Mouse (Mus musculus) heart, adult 2 months (tissue): Measurements from ENCODE around the gene Atad5. TPM values are rescaled to one million over a fixed set of nuclear protein-coding genes. Genes with fewer than 3 reads are reported as not detected.

Source experiments
- DNase-seq, 2 experiments: peaks; one replicate each; pipeline ENCODE4 v3.0.0; 2021
- H3K27ac ChIP-seq: fragments of 200-600 bp; 2 replicates; pipeline ENCODE4 v1.8.1; 2022
- H3K27me3 ChIP-seq: fragments of 200-500 bp; 2 replicates; pipeline ENCODE4 v1.6.1; 2012; ENCODE audit warnings: mild to moderate bottlenecking, low read length, inconsistent platforms, mixed read lengths; ENCODE audit not compliant: control insufficient read depth, insufficient read depth
- H3K36me3 ChIP-seq: fragments of 200-500 bp; 2 replicates; pipeline ENCODE4 v1.6.1; 2012; ENCODE audit warnings: low read length, inconsistent platforms; ENCODE audit not compliant: control insufficient read depth, insufficient read depth
- H3K4me1 ChIP-seq: fragments of 200-500 bp; 2 replicates; pipeline ENCODE4 v1.6.1; 2011; ENCODE audit warnings: low read length; ENCODE audit not compliant: control insufficient read depth, insufficient read depth
- H3K4me3 ChIP-seq: fragments of 200-600 bp; 2 replicates; pipeline ENCODE4 v1.8.1; 2022
- H3K79me2 ChIP-seq: fragments of 200-500 bp; replicated peaks from 2 replicates; pipeline ENCODE4 v1.6.1; 2012; ENCODE audit warnings: mild to moderate bottlenecking, inconsistent platforms, low read length, moderate library complexity, mixed read lengths; ENCODE audit not compliant: control insufficient read depth, insufficient read depth
- H3K9ac ChIP-seq: fragments of 200-500 bp; 2 replicates; pipeline ENCODE4 v1.6.1; 2012; ENCODE audit warnings: low read depth, mild to moderate bottlenecking, control low read depth, inconsistent platforms, low read length, mixed read lengths
- CTCF ChIP-seq: fragments of 200-600 bp; IDR thresholded peaks from 2 replicates; pipeline ENCODE4 v1.8.1; 2022; ENCODE audit warnings: antibody characterized with exemption, mild to moderate bottlenecking, moderate library complexity
- EP300 ChIP-seq: fragments of 200-500 bp; IDR thresholded peaks from 2 replicates; pipeline ENCODE4 v1.6.1; 2011; ENCODE audit warnings: low read depth, low read length, control low read depth; ENCODE audit not compliant: insufficient read depth
- POLR2A ChIP-seq: fragments of 200-500 bp; IDR thresholded peaks from 2 replicates; pipeline ENCODE4 v1.6.1; 2011; ENCODE audit warnings: mild to moderate bottlenecking, low read depth, low read length, control low read depth; ENCODE audit not compliant: insufficient read depth
- WGBS: fragments of 180-500 bp; shearing (Covaris S2); methylation state at CpG from one replicate; pipeline ENCODE4 v1.1.7; 2018; 5-methylcytosine and 5-hydroxymethylcytosine counted together
- intact Hi-C: fragments of 180-260 bp; cut with DNase I; formaldehyde crosslinking; loops from one replicate; pipeline ENCODE4 v1.15.1; 2025
- polyA plus RNA-seq: library from polyadenylated mRNA; depleted of rRNA; stranded (reverse); fragments of >200 nt; gene quantifications from 2 replicates; pipeline ENCODE4 v1.2.3, GENCODE M21; 2012
- total RNA-seq, 2 experiments: library from RNA; stranded (reverse); gene quantifications; 2 replicates each; pipeline ENCODE4 v1.2.3; 2021

Gene Atad5
- total and polyA plus RNA-seq, 3 experiments, result 0.27 to 0.84 (median 0.70) TPM

DNA sequence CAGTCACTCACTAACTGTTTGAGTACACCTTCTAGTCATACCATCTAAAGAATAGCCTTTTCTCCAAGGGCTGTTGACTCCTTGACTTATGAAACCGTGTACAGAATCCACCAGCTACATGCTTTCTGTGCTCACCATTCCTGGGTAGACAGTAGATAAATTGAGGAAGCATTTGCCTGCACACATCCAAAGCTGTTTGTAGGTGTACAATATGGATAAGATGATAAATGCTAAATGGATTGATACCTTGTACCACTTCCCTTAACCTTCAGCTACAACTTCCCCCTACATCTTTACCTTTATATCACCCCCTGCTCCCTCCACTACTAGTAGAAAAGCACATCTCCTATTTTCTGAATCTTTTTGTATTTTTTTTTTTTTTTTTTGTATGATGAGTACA lies 15.2 kb downstream of the Atad5 start:
- intact Hi-C loops, result no loop called here
- WGBS, result 86% methylated on average over 1 of the region's 1 CpGs
- H3K27ac ChIP-seq, result no peak overlapping the region

DNA sequence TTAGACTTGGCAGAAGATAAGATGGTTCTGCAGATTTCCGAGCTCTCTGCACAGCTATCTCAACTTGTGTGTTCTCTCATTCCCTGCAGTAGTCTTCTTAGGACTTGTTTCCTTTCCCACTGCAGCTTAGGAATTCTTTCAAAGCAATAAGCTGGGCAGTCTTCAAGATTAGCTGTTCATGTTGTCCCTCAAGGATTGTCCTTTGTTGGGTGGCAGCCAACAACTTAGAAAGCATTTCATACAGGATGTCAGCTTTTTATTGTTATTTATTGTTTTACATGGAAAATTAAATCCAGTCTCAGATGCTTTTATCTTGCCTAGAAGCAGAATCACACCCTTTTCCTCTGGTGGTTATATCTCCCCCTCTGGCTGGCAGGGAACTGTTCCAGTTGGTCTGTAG lies 27.2 kb downstream of the Atad5 start:
- no peak for TF ChIP-seq EP300
- no peak for TF ChIP-seq POLR2A
- no peak for TF ChIP-seq CTCF

More for the DNA sequence above, 15.2 kb downstream of the Atad5 start:
- Histone ChIP-seq H3K4me3 (no peak overlapping the region), H3K36me3 (no peaks in the 10 kb centered on the region), H3K79me2 (no peaks in the 10 kb centered on the region), H3K4me1 (no peaks in the 10 kb centered on the region), H3K9ac (no peak overlapping the region), H3K27me3 (no peaks in the 10 kb centered on the region)
- no peak for DNase-seq
- TF ChIP-seq POLR2A (no peak), CTCF (no peak), EP300 (no peak)

DNA sequence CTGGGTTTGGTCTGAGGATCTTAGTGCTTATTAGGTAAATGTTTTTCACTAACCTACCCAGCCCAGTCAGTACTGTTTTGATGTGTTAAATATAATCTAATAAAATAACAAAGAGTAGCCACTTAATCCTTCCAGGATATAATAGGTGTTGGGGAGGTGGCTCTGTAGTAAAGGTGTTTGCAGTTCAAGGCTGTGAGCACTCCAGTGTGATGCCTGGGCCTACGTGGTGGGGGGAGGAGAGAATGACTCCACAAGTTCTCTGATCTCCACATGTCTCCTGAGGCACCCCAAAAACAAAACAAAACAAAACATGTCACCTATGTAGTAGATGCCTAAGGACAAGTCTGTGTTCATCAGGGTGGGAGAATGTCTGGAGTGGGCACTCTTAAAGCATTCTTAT lies 42.9 kb downstream of the Atad5 start:
- H3K9ac ChIP-seq, result no peak overlapping the region
- intact Hi-C loops, result no loop called here

More for the DNA sequence above, 27.2 kb downstream of the Atad5 start:
- intact Hi-C loops, result no loop called here
- H3K4me1 ChIP-seq, result no peaks in the 10 kb centered on the region
- H3K36me3 ChIP-seq, result no peaks in the 10 kb centered on the region
- no peaks in the 10 kb centered on the region for H3K27me3 ChIP-seq
- 41% methylated on average over 1 of the region's 1 CpGs for WGBS
- no peak overlapping the region for H3K4me3 ChIP-seq
- no peak overlapping the region for H3K27ac ChIP-seq
- no peak overlapping the region for H3K9ac ChIP-seq
- no peak for DNase-seq
- H3K79me2 ChIP-seq, result no peaks in the 10 kb centered on the region

DNA sequence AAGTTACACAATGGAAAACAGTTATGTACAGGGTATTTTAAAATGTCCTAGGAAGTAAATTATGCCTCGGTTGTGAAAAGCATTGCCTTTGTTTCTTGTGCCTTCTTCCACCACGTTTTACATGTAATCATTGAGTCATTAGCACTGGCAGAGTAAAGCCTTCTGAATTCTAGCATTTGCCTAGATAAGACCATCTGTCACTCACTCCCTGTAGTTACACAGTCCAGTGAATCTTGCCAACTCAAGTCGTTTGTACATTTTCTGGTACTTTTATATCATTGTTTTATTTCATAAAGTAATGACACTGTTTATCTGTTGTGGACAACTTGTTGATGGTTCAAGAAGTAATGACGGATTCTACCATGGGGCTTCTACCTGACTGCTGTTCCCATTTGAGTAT lies 45.5 kb downstream of the Atad5 start:
- H3K27ac ChIP-seq, result no peak overlapping the region
- no peaks in the 10 kb centered on the region for H3K27me3 ChIP-seq
- TF ChIP-seq EP300 (no peak), POLR2A (no peak), CTCF (no peak)
- no peak overlapping the region for H3K4me3 ChIP-seq
- H3K4me1 ChIP-seq, result no peaks in the 10 kb centered on the region
- no peak for DNase-seq
- intact Hi-C loops, result no loop called here
- no peak overlapping the region for H3K9ac ChIP-seq
- H3K36me3 ChIP-seq, result no peaks in the 10 kb centered on the region; the same call in 1 of the 2 replicates
- no peaks in the 10 kb centered on the region for H3K79me2 ChIP-seq
- 48% methylated on average over 4 of the region's 4 CpGs for WGBS

More for the DNA sequence above, 42.9 kb downstream of the Atad5 start:
- Histone ChIP-seq H3K27ac (no peak overlapping the region), H3K27me3 (no peaks in the 10 kb centered on the region), H3K79me2 (no peaks in the 10 kb centered on the region), H3K36me3 (no peaks in the 10 kb centered on the region), H3K4me1 (no peaks in the 10 kb centered on the region), H3K4me3 (no peak overlapping the region)
- DNase-seq, result no peak
- no peak for TF ChIP-seq POLR2A
- no peak for TF ChIP-seq CTCF
- TF ChIP-seq EP300, result no peak
- WGBS, result 81% methylated on average over 1 of the region's 1 CpGs

DNA sequence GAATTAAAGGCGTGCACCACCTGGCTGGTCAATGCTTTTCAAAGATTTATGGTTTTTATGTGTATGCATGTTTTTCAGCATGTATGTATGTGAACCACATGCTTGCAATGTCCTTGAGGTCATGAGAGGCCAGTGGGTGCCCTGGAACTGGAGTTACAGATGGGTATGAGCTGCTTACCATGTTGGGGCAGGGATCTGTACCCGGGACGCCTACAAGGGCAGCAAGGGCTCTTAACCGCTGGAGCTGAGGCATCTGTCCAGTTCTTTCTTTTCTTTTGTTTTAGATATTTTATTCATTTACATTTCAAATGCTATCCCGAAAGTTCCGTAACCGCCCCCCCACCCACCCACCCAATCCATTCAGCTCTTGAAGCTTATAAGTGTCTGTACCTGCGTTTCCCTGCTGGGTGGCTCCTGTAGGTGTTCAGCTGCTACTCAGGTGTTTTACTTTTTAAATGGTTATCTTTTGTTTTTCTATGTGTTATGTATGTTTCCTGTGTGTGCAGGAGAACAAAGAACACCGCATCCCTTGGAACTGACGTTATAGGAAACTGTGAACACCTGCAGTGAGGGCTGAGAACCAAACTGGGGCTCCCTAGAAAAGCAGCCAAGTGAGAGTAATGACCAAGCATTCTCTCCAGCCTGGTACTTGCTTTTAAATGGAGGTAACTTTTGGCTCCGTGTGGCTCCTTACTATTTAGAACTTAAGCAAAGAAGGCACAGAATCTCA lies 46.9 kb downstream of the Atad5 start:
- DNase-seq, result no peak
- intact Hi-C loops, result no loop called here
- H3K9ac ChIP-seq, result no peak overlapping the region
- no peak overlapping the region for H3K4me3 ChIP-seq
- 87% methylated on average over 11 of the region's 11 CpGs for WGBS
- H3K79me2 ChIP-seq, result no peaks in the 10 kb centered on the region
- no peaks in the 10 kb centered on the region for H3K27me3 ChIP-seq
- TF ChIP-seq EP300, result no peak
- TF ChIP-seq POLR2A, result no peak
- TF ChIP-seq CTCF, result no peak
- no peaks in the 10 kb centered on the region; the same call in 1 of the 2 replicates for H3K36me3 ChIP-seq
- no peak overlapping the region for H3K27ac ChIP-seq
- H3K4me1 ChIP-seq, result no peaks in the 10 kb centered on the region

DNA sequence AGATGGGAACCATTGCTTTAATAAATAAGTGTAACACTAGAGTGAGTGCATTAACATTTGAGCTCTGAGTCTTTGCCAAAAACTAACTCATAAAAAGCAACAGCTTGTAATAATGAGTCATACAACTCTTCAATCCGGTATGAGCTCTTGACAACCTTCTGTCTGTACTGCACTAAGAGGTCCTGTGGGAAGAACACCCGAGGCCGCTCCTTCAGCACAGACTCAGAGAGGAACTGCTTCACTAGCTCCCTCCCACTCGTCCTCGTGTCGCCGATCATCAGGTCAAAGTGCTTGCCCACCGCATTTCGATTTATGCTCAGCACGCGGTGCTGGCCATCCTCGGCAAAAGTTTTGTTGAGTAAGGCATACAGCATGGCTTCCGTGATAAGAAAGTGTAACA lies 47.6 kb downstream of the Atad5 start:
- no peaks in the 10 kb centered on the region for H3K27me3 ChIP-seq
- H3K9ac ChIP-seq, result no peak overlapping the region
- no peaks in the 10 kb centered on the region for H3K4me1 ChIP-seq
- 82% methylated on average over 13 of the region's 13 CpGs for WGBS
- H3K79me2 ChIP-seq, result no peaks in the 10 kb centered on the region
- TF ChIP-seq EP300 (no peak), CTCF (no peak), POLR2A (no peak)
- H3K4me3 ChIP-seq, result no peak overlapping the region
- intact Hi-C loops, result no loop called here
- no peaks in the 10 kb centered on the region; the same call in 1 of the 2 replicates for H3K36me3 ChIP-seq
- H3K27ac ChIP-seq, result no peak overlapping the region
- no peak for DNase-seq
